Mouse (Mus musculus): ENCODE measurements at regions not wholly inside any gene's neighbourhood (a gene's known extent, or its start where the extent isn't known, plus 50 kb on each side); places are given as distances from the start of the nearest gene placed in this dataset.

- no peak overlapping the region for H3K27ac ChIP-seq
- intact Hi-C loops (cut with DNase I), result no loop called here
- H3K79me2 ChIP-seq (replicated peaks; ENCODE audit: control insufficient read depth, insufficient read depth, low read length), result no peaks in the 10 kb centered on the region
- no peak overlapping the region for H3K9ac ChIP-seq (ENCODE audit: low read depth, low read length)
- H3K4me1 ChIP-seq (ENCODE audit: control insufficient read depth, insufficient read depth, low read length), result no peaks in the 10 kb centered on the region
- no peaks in the 10 kb centered on the region for H3K36me3 ChIP-seq (ENCODE audit: control insufficient read depth, insufficient read depth, low read length)
- no peaks in the 10 kb centered on the region for H3K27me3 ChIP-seq (ENCODE audit: control insufficient read depth, insufficient read depth, low read length)
- 83% methylated on average over 6 of the region's 6 CpGs for WGBS
- no peak for DNase-seq
- H3K4me3 ChIP-seq, result no peak overlapping the region
- no peak for TF ChIP-seq POLR2A (IDR thresholded peaks at IDR 0.05; ENCODE audit: insufficient read depth, low read depth, low read length)
- no peak for TF ChIP-seq CTCF (IDR thresholded peaks at IDR 0.05)
Measured at GRCm38 (mm10) chr7:137649650-137650049, 212.2 kb downstream of the Glrx3 start.

- H3K27ac ChIP-seq, result no peak overlapping the region
- no peak overlapping the region for H3K4me3 ChIP-seq
- H3K9ac ChIP-seq (ENCODE audit: low read depth, low read length), result no peak overlapping the region
- 91% methylated on average over 4 of the region's 4 CpGs for WGBS
- H3K4me1 ChIP-seq (ENCODE audit: control insufficient read depth, insufficient read depth, low read length), result no peaks in the 10 kb centered on the region
- H3K79me2 ChIP-seq (replicated peaks; ENCODE audit: control insufficient read depth, insufficient read depth, low read length), result no peaks in the 10 kb centered on the region
- no peaks in the 10 kb centered on the region for H3K36me3 ChIP-seq (ENCODE audit: control insufficient read depth, insufficient read depth, low read length)
- TF ChIP-seq POLR2A (IDR thresholded peaks at IDR 0.05; ENCODE audit: insufficient read depth, low read depth, low read length) (no peak), EP300 (IDR thresholded peaks at IDR 0.05; ENCODE audit: insufficient read depth, low read depth, low read length) (no peak), CTCF (IDR thresholded peaks at IDR 0.05) (no peak)
- DNase-seq, result no peak
- intact Hi-C loops (cut with DNase I), result no loop called here
- no peaks in the 10 kb centered on the region for H3K27me3 ChIP-seq (ENCODE audit: control insufficient read depth, insufficient read depth, low read length)
Measured at GRCm38 (mm10) chr7:137653837-137654236, 216.4 kb downstream of the Glrx3 start.

GRCm38 (mm10) chr7:137667165-137667564 lies 229.8 kb downstream of the Glrx3 start:
- Histone ChIP-seq H3K79me2 (replicated peaks; ENCODE audit: control insufficient read depth, insufficient read depth, low read length) (no peaks in the 10 kb centered on the region), H3K27ac (no peak overlapping the region), H3K27me3 (ENCODE audit: control insufficient read depth, insufficient read depth, low read length) (no peaks in the 10 kb centered on the region), H3K36me3 (ENCODE audit: control insufficient read depth, insufficient read depth, low read length) (no peaks in the 10 kb centered on the region), H3K9ac (ENCODE audit: low read depth, low read length) (no peak overlapping the region), H3K4me1 (ENCODE audit: control insufficient read depth, insufficient read depth, low read length) (no peaks in the 10 kb centered on the region), H3K4me3 (no peak overlapping the region)
- intact Hi-C loops (cut with DNase I), result no loop called here
- TF ChIP-seq POLR2A (IDR thresholded peaks at IDR 0.05; ENCODE audit: insufficient read depth, low read depth, low read length) (no peak), CTCF (IDR thresholded peaks at IDR 0.05) (no peak), EP300 (IDR thresholded peaks at IDR 0.05; ENCODE audit: insufficient read depth, low read depth, low read length) (no peak)
- DNase-seq, result no peak
- 87% methylated on average over 2 of the region's 2 CpGs for WGBS

- TF ChIP-seq POLR2A (IDR thresholded peaks at IDR 0.05; ENCODE audit: insufficient read depth, low read depth, low read length) (no peak), CTCF (IDR thresholded peaks at IDR 0.05) (no peak), EP300 (IDR thresholded peaks at IDR 0.05; ENCODE audit: insufficient read depth, low read depth, low read length) (no peak)
- Histone ChIP-seq H3K4me3 (no peak overlapping the region), H3K79me2 (replicated peaks; ENCODE audit: control insufficient read depth, insufficient read depth, low read length) (no peaks in the 10 kb centered on the region), H3K4me1 (ENCODE audit: control insufficient read depth, insufficient read depth, low read length) (no peaks in the 10 kb centered on the region), H3K27ac (no peak overlapping the region), H3K9ac (ENCODE audit: low read depth, low read length) (no peak overlapping the region), H3K36me3 (ENCODE audit: control insufficient read depth, insufficient read depth, low read length) (no peaks in the 10 kb centered on the region), H3K27me3 (ENCODE audit: control insufficient read depth, insufficient read depth, low read length) (no peaks in the 10 kb centered on the region)
- no peak for DNase-seq
- 46% methylated on average over 4 of the region's 4 CpGs for WGBS
- intact Hi-C loops (cut with DNase I), result no loop called here
Measured at GRCm38 (mm10) chr7:137671156-137671555, 233.7 kb downstream of the Glrx3 start.

- TF ChIP-seq POLR2A (IDR thresholded peaks at IDR 0.05; ENCODE audit: insufficient read depth, low read depth, low read length), result no peak
- TF ChIP-seq CTCF (IDR thresholded peaks at IDR 0.05), result no peak
- no peak for TF ChIP-seq EP300 (IDR thresholded peaks at IDR 0.05; ENCODE audit: insufficient read depth, low read depth, low read length)
- Histone ChIP-seq H3K4me1 (ENCODE audit: control insufficient read depth, insufficient read depth, low read length) (no peaks in the 10 kb centered on the region), H3K27me3 (ENCODE audit: control insufficient read depth, insufficient read depth, low read length) (no peaks in the 10 kb centered on the region), H3K9ac (ENCODE audit: low read depth, low read length) (no peak overlapping the region), H3K36me3 (ENCODE audit: control insufficient read depth, insufficient read depth, low read length) (no peaks in the 10 kb centered on the region), H3K27ac (no peak overlapping the region), H3K4me3 (no peak overlapping the region), H3K79me2 (replicated peaks; ENCODE audit: control insufficient read depth, insufficient read depth, low read length) (no peaks in the 10 kb centered on the region)
- 64% methylated on average over 1 of the region's 1 CpGs for WGBS
- intact Hi-C loops (cut with DNase I), result no loop called here
- DNase-seq, result no peak
Measured at GRCm38 (mm10) chr7:137674596-137674995, 237.2 kb downstream of the Glrx3 start.

- Histone ChIP-seq H3K9ac (ENCODE audit: low read depth, low read length) (no peak overlapping the region), H3K4me1 (ENCODE audit: control insufficient read depth, insufficient read depth, low read length) (no peaks in the 10 kb centered on the region), H3K36me3 (ENCODE audit: control insufficient read depth, insufficient read depth, low read length) (no peaks in the 10 kb centered on the region), H3K27ac (no peak overlapping the region), H3K27me3 (ENCODE audit: control insufficient read depth, insufficient read depth, low read length) (no peaks in the 10 kb centered on the region), H3K79me2 (replicated peaks; ENCODE audit: control insufficient read depth, insufficient read depth, low read length) (no peaks in the 10 kb centered on the region), H3K4me3 (no peak overlapping the region)
- no peak for TF ChIP-seq EP300 (IDR thresholded peaks at IDR 0.05; ENCODE audit: insufficient read depth, low read depth, low read length)
- no peak for TF ChIP-seq CTCF (IDR thresholded peaks at IDR 0.05)
- no peak for TF ChIP-seq POLR2A (IDR thresholded peaks at IDR 0.05; ENCODE audit: insufficient read depth, low read depth, low read length)
- DNase-seq, result no peak
- intact Hi-C loops (cut with DNase I), result no loop called here
- WGBS, result 67% methylated on average over 5 of the region's 5 CpGs
Measured at GRCm38 (mm10) chr7:137675381-137675780, 238.0 kb downstream of the Glrx3 start.

All from heart, adult 2 months (tissue).